Mouse (Mus musculus): Measurements from ENCODE around the gene Tmco4.

DNA sequence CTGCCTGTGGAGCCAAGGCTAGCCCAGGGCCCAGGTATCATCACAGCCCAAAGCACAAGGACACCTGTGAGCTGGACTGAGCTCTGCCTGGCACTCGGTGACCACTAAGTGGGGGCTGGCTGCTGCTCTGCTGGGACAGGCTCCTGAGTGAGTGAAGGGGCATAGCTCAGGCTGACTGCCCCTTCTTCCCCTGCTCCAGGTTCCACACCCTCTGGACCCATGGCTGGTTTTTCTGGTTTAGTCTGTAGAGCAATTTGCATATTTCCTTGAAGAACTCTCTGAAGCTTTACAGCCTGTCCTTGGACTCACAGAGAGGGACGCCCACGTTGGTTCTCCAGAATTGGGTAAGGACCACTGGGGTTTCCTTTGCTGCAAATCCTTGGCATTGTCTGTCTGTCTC is 10.7 kb downstream of the Tmco4 start:
- TF ChIP-seq CTCF (IDR thresholded peaks at IDR 0.05; ENCODE audit: insufficient read depth, low read depth, low read length) (no peak), POLR2A (IDR thresholded peaks at IDR 0.05; ENCODE audit: insufficient read depth, low read depth, low read length) (no peak)

Data from olfactory bulb, adult 2 months (tissue).